Mouse (Mus musculus) midbrain, embryonic 14.5 days (tissue): ENCODE measurements around the gene Hist1h1e. TPM values are rescaled to one million over a fixed set of nuclear protein-coding genes. Genes with fewer than 3 reads are reported as not detected.
"Not testable (repeated sequence)": the region's sequence is repeated elsewhere in the genome, so short reads cannot be mapped to it uniquely, and the experiment has no call there.

ENCODE experiments used
- ATAC-seq: fragments of 200-750 bp; cut with Nextera tagmentation; 2 replicates; pipeline ENCODE4 v1.8.0; 2017; ENCODE audit warnings: moderate number of reproducible peaks, moderate library complexity; ENCODE audit not compliant: low FRiP score, low TSS enrichment
- DNase-seq: peaks from one replicate; pipeline ENCODE4 v3.0.0-alpha.2; 2015
- H3K27ac ChIP-seq: fragments of 300-500 bp; sonication (generic); replicated peaks from 2 replicates; pipeline ENCODE4 v1.5.1; 2014; ENCODE audit warnings: mild to moderate bottlenecking, low read depth, low read length, moderate library complexity
- H3K27me3 ChIP-seq: fragments of 300-500 bp; sonication (generic); 2 replicates; pipeline ENCODE4 v1.6.1; 2014; ENCODE audit warnings: low read length, control low read depth, mixed read lengths; ENCODE audit not compliant: control insufficient read depth, insufficient read depth
- H3K36me3 ChIP-seq: fragments of 300-500 bp; sonication (generic); 2 replicates; pipeline ENCODE4 v1.6.1; 2014; ENCODE audit warnings: low read length, control low read depth; ENCODE audit not compliant: control insufficient read depth, insufficient read depth
- H3K4me1 ChIP-seq: fragments of 300-500 bp; sonication (generic); 2 replicates; pipeline ENCODE4 v1.6.1; 2014; ENCODE audit warnings: mild to moderate bottlenecking, antibody characterized with exemption, low read length, control low read depth; ENCODE audit not compliant: control insufficient read depth, insufficient read depth
- H3K4me2 ChIP-seq: fragments of 300-500 bp; sonication (generic); 2 replicates; pipeline ENCODE4 v1.6.1; 2014; ENCODE audit warnings: mild to moderate bottlenecking, low read length, moderate library complexity
- H3K4me3 ChIP-seq: fragments of 300-500 bp; sonication (generic); replicated peaks from 2 replicates; pipeline ENCODE4 v1.5.1; 2014; ENCODE audit warnings: low read depth, low read length
- H3K9ac ChIP-seq: fragments of 300-500 bp; sonication (generic); replicated peaks from 2 replicates; pipeline ENCODE4 v1.6.1; 2014; ENCODE audit warnings: mild to moderate bottlenecking, low read length, moderate library complexity
- H3K9me3 ChIP-seq: fragments of 300-500 bp; sonication (generic); 2 replicates; pipeline ENCODE4 v1.6.1; 2016; ENCODE audit warnings: low read length, control low read depth, mixed read lengths; ENCODE audit not compliant: control insufficient read depth
- WGBS: fragments of 180-500 bp; shearing (Covaris S2); extraction: QIAGEN DNeasy Blood & Tissue Kit; methylation state at CpG from one replicate; pipeline ENCODE4 v1.1.7; 2014; 5-methylcytosine and 5-hydroxymethylcytosine counted together
- polyA plus RNA-seq: library from polyadenylated mRNA; unstranded; fragments of >200 nt; fragmentation: Nextera tagmentation; extraction: Ambion mirVana; gene quantifications from 2 replicates; pipeline ENCODE4 v1.2.1, GENCODE M21; 2014

The Hist1h1e gene
- 4.4 and 8.6 TPM in 2 replicates for polyA plus RNA-seq

- H3K9me3 ChIP-seq, H3K27me3 ChIP-seq, H3K36me3 ChIP-seq: not testable (repeated sequence)
- Histone ChIP-seq H3K4me1 (peaks cover 13% of the 10 kb centered on the region), H3K4me2 (peak within 1 kb of the TSS; percentile 99), H3K27ac (peak within 1 kb of the TSS; percentile 86), H3K9ac (peak within 1 kb of the TSS; percentile 71), H3K4me3 (peak within 1 kb of the TSS; percentile 57)
- WGBS = under 1% methylated on average over 48 of the region's 53 CpGs
- DNase-seq (peak; percentile 93), ATAC-seq (peak; percentile 95)
Measured at GRCm38 (mm10) chr13:23622175-23622671, at the start of gene Hist1h1e. Gene Hist1h1e, minus strand, starts transcription at chr13:23622558.

DNA sequence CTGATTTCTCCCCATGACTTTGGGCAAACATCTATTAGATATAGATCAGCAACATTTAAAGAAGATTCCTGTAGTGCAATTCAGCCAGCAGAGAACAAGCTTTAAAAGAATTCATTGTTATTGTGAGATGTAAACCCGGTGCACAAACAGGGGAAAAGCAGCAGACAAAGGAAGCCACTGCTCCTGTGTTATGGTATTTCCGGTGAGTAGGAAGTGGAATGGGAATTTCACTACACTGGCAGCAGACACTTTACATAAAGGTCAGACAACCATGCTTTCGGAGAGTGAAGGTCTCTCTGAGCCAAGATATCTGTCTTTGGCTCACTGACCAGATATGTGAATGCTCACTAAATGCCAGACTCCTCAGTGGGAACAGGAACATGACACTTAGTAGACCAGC, 40.2 kb upstream of the Hist1h1e start:
- DNase-seq (no peak), ATAC-seq (no peak)
- H3K9ac ChIP-seq = no peak overlapping the region
- H3K27me3 ChIP-seq = no peaks in the 10 kb centered on the region
- H3K4me1 ChIP-seq = no peaks in the 10 kb centered on the region
- H3K9me3 ChIP-seq = no peaks in the 10 kb centered on the region
- H3K27ac ChIP-seq = no peak overlapping the region
- no peak overlapping the region for H3K4me3 ChIP-seq
- WGBS = 77% methylated on average over 3 of the region's 3 CpGs
- H3K36me3 ChIP-seq = no peaks in the 10 kb centered on the region
- H3K4me2 ChIP-seq = no peak overlapping the region

- no peak for DNase-seq
- no peaks in the 10 kb centered on the region for H3K4me1 ChIP-seq
- no peaks in the 10 kb centered on the region for H3K27me3 ChIP-seq
- no peak overlapping the region for H3K27ac ChIP-seq
- 77% methylated on average over 6 of the region's 6 CpGs for WGBS
- H3K4me3 ChIP-seq = no peak overlapping the region
- no peaks in the 10 kb centered on the region for H3K9me3 ChIP-seq
- no peak overlapping the region for H3K4me2 ChIP-seq
- no peaks in the 10 kb centered on the region for H3K36me3 ChIP-seq
- no peak for ATAC-seq
- H3K9ac ChIP-seq = no peak overlapping the region
Measured at GRCm38 (mm10) chr13:23659636-23660366, 37.4 kb upstream of the Hist1h1e start.

GRCm38 (mm10) chr13:23630653-23631052, 8.3 kb upstream of the Hist1h1e start:
- ATAC-seq (no peak), DNase-seq (peak; percentile 8)
- Histone ChIP-seq H3K4me1 (no peaks in the 10 kb centered on the region), H3K9me3 (no peaks in the 10 kb centered on the region), H3K9ac (no peak overlapping the region), H3K4me2 (no peak overlapping the region), H3K36me3 (no peaks in the 10 kb centered on the region), H3K27me3 (no peaks in the 10 kb centered on the region), H3K27ac (no peak overlapping the region), H3K4me3 (no peak overlapping the region)
- 45% methylated on average over 1 of the region's 1 CpGs for WGBS

DNA sequence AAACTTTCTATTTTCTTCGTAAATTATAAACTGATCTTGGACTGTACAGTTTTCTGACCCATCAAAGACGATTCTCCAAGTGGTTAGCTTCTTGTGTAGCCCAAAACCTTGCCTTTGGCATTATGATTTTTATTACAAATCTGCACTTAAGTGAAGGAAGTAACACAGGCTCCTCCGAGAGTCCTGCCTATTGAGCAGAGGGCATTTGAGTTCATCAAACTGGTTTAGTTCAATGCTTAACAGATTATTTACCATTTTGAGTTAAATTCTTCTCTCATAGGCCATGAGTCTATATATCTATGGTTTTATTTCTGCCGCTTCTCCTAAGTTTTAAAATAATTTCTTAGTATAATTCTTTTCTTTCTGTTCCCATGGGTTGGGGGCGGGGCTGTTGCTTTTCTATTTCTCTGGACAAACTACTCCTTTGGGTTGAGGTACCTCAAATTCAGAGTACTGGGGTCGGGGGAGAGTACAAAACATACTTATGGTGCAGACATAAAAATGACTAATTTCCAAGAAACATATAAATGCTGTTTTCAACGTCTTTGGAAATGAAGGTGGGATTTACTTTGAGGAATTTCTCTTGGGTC, 598 bp upstream of the Hist1h1e start:
- peak; percentile 51 for DNase-seq
- no peak for ATAC-seq
- Histone ChIP-seq H3K36me3 (no peaks in the 10 kb centered on the region), H3K4me3 (peak overlapping the region; percentile 57), H3K4me2 (peak overlapping the region; percentile 99), H3K4me1 (peaks cover 13% of the 10 kb centered on the region), H3K27ac (0 out of 2 replicates have a peak overlapping the region, but pooled peaks have one; percentile 17), H3K9ac (peak overlapping the region; percentile 71), H3K9me3 (no peaks in the 10 kb centered on the region), H3K27me3 (no peaks in the 10 kb centered on the region)
- WGBS = 25% methylated on average over 7 of the region's 7 CpGs

DNA sequence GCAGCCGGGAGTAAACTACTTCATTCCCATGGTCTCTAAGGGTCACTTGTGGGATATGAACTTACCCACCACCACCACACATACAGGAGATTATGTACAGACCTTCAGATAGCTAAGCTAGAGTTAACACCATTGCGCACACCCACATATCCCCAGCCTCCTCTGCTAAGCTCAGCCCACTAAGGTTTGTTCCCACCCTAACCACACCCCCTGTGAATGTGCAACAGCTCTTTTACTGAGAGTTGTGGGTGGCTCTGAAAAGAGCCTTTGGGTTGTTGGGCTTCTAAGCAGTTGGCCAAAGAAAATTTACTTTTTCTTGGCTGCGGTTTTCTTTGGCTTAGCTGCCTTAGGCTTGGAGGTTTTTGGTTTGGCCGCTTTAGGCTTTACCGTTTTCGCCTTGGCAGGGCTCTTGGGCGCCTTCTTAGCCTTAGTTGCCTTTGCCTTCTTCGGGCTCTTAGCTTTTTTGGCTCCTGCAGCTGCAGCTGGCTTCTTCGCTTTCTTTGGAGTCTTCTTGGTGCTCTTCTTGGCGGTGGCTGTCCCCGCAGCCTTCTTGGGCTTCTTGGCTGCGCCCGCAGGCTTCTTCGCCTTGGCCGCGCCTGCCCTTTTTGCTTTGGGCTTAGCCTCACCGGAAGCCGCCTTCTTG, 705 bp downstream of the Hist1h1e start:
- no peaks in the 10 kb centered on the region for H3K36me3 ChIP-seq
- H3K4me2 ChIP-seq = peak overlapping the region; percentile 99

GRCm38 (mm10) chr13:23620733-23621531, 1.4 kb downstream of the Hist1h1e start, which contains the start of gene Hist1h2be:
Gene Hist1h2be, minus strand, starts transcription at chr13:23621124.
- Histone ChIP-seq H3K9ac (peak within 1 kb of the TSS; percentile 71), H3K4me1 (peaks cover 13% of the 10 kb centered on the region), H3K9me3 (no peaks in the 10 kb centered on the region), H3K27me3 (no peaks in the 10 kb centered on the region), H3K36me3 (no peaks in the 10 kb centered on the region), H3K4me3 (peak within 1 kb of the TSS; percentile 57), H3K27ac (peak within 1 kb of the TSS; percentile 86), H3K4me2 (peak within 1 kb of the TSS; percentile 99)
- peak; percentile 92 for DNase-seq
- under 1% methylated on average over 27 of the region's 27 CpGs for WGBS
- ATAC-seq = peak; percentile 87

More for the DNA sequence above, 705 bp downstream of the Hist1h1e start:
- under 1% methylated on average over 18 of the region's 18 CpGs for WGBS
- Histone ChIP-seq H3K27me3 (no peaks in the 10 kb centered on the region), H3K9ac (peak overlapping the region; percentile 71), H3K9me3 (no peaks in the 10 kb centered on the region), H3K4me3 (peak overlapping the region; percentile 57), H3K4me1 (peaks cover 13% of the 10 kb centered on the region), H3K27ac (peak overlapping the region; percentile 86)
- peak; percentile 77 for DNase-seq
- ATAC-seq = peak; percentile 82
